Mouse (Mus musculus) testis, adult 2 months (tissue): ENCODE results near the gene Bri3.

ENCODE experiments used
- CTCF ChIP-seq: fragments of 200-500 bp; IDR thresholded peaks from 2 replicates; pipeline ENCODE4 v1.5.1; 2012; ENCODE audit warnings: low read depth, mild to moderate bottlenecking, inconsistent platforms, low read length, moderate library complexity; ENCODE audit not compliant: control insufficient read depth, insufficient read depth, insufficient replicate concordance
- POLR2A ChIP-seq: fragments of 200-500 bp; IDR thresholded peaks from 2 replicates; pipeline ENCODE4 v1.6.1; 2012; ENCODE audit warnings: low read depth, mild to moderate bottlenecking, inconsistent platforms, low read length, moderate library complexity; ENCODE audit not compliant: control insufficient read depth

DNA sequence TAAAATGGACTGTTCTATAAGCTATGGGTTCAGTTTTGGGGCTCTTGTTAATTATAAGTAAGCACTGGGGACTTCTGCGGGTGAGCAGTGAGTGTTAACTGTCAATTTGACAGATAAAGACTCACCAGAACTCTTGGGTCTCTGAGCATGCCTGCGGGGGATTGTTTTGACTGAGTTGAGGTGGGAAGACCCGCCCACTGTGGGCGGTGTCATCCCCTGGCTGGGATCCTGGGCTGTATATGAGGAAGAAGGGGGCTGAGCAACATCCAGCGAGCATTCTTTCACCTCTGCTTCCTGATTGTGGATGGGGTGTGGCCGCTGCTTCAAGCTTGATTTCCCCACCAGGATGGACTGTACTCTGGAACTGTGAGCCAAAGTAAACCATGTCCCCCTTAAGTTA, 10.0 kb upstream of the Bri3 start:
- TF ChIP-seq CTCF (no peak), POLR2A (no peak)
